Mouse (Mus musculus) G1E (cell line): ENCODE data around the gene Slc15a4.

Experiments
- CTCF ChIP-seq: IDR thresholded peaks from 2 replicates; pipeline ENCODE4 v1.5.1; 2012; ENCODE audit warnings: low read depth, low read length, inconsistent platforms, mixed read lengths
- POLR2AphosphoS5 ChIP-seq: IDR thresholded peaks from 2 replicates; pipeline ENCODE4 v1.6.1; 2012; ENCODE audit warnings: low read depth, low read length, inconsistent platforms; ENCODE audit not compliant: insufficient replicate concordance
- TAL1 ChIP-seq: conservative IDR thresholded peaks from 2 replicates; pipeline ENCODE4 v1.6.1; 2012; ENCODE audit warnings: low read depth, low read length, inconsistent platforms, mixed read lengths

- TF ChIP-seq TAL1, result no peak
- TF ChIP-seq CTCF, result no peak
- no peak for TF ChIP-seq POLR2AphosphoS5
Measured at GRCm38 (mm10) chr5:127621108-127621507, 11.6 kb downstream of the Slc15a4 start.
